13 mouse cellular contexts compared by ENCODE assay signal in genomic region chr11:67860743-67861398, GRCm38 (mm10).
DNase-seq lines count a peak whose midpoint lies in the region; ATAC-seq and TF ChIP-seq lines count a peak whose summit lies in the region.
"Had no signal": no experiment of that assay in that cellular context is flagged by ENCODE, and none has a peak within 500 bp of the region (broad histone marks: within the 10 kb centered on the region; RNA-seq: fewer than 3 reads in every experiment).

No protein-coding gene starts in this region.

- no peak overlapping the region for H3K27ac ChIP-seq in heart, embryonic 12.5 days (ENCODE audit: poor library complexity, severe bottlenecking)
- H3K27ac ChIP-seq in lung, embryonic 15.5 days = peak overlapping the region; percentile 72
- peak overlapping the region; percentile 59; the same call in 1 of the 2 replicates for H3K27ac ChIP-seq in embryonic facial prominence, embryonic 10.5 days (replicated peaks)

- TF ChIP-seq POLR2A in myocyte (IDR thresholded peaks at IDR 0.05; ENCODE audit: insufficient read length, low read depth) = no peak

- ATAC-seq in heart, embryonic 12.5 days (ENCODE audit: insufficient number of reproducible peaks, low FRiP score) = no peak
- ATAC-seq in lung, embryonic 15.5 days (ENCODE audit: borderline replicate concordance, extremely low read depth, low FRiP score, low TSS enrichment) = no peak
- ATAC-seq: liver, postnatal 0 days had no signal

- H3K9me3 ChIP-seq in heart, embryonic 12.5 days (replicated peaks) = no peaks in the 10 kb centered on the region
- H3K9me3 ChIP-seq in lung, embryonic 15.5 days = no peaks in the 10 kb centered on the region
- no peaks in the 10 kb centered on the region for H3K9me3 ChIP-seq in embryonic facial prominence, embryonic 10.5 days

- DNase-seq in heart, postnatal 10 days = no peak
- no peak for DNase-seq in lung, postnatal 10 days
- no peak for DNase-seq in embryonic facial prominence, embryonic 10.5 days (ENCODE audit: low spot score)
- no peak for DNase-seq in thymus, postnatal 0 days (ENCODE audit: low spot score)
- DNase-seq in frontal cortex, postnatal 14 days (ENCODE audit: low spot score in 2 of 2) = no peak
- DNase-seq: adrenal gland, adult 2 months; cerebellum, postnatal 25 days; kidney, adult 11 months; liver, postnatal 0 days had no signal

- intact Hi-C loops in heart, postnatal 10 days (cut with DNase I) = no loop called here

- no peak overlapping the region for H3K4me3 ChIP-seq in heart, embryonic 12.5 days
- H3K4me3 ChIP-seq in lung, embryonic 15.5 days = no peak overlapping the region
- H3K4me3 ChIP-seq in embryonic facial prominence, embryonic 10.5 days = no peak overlapping the region
- no peak overlapping the region for H3K4me3 ChIP-seq in myocyte

- 59% methylated on average over 7 of the region's 7 CpGs for WGBS in heart, embryonic 12.5 days
- 46% methylated on average over 7 of the region's 7 CpGs for WGBS in lung, embryonic 15.5 days
- WGBS in embryonic facial prominence, embryonic 10.5 days = 45% methylated on average over 7 of the region's 7 CpGs

- H3ac ChIP-seq in myocyte (ENCODE audit: control insufficient read depth, insufficient read length) = no peak overlapping the region

- peaks cover 9% of the 10 kb centered on the region for H3K4me1 ChIP-seq in heart, embryonic 12.5 days (replicated peaks)
- peaks cover 17% of the 10 kb centered on the region for H3K4me1 ChIP-seq in lung, embryonic 15.5 days
- peaks cover 17% of the 10 kb centered on the region for H3K4me1 ChIP-seq in embryonic facial prominence, embryonic 10.5 days

- peak overlapping the region; percentile 38; the same call in 1 of the 2 replicates for H3K4me2 ChIP-seq in heart, embryonic 12.5 days
- H3K4me2 ChIP-seq in lung, embryonic 15.5 days = peak overlapping the region; percentile 35
- H3K4me2 ChIP-seq in myocyte (ENCODE audit: low read depth) = peak overlapping the region; percentile 72
- H3K4me2 ChIP-seq: midbrain, embryonic 11.5 days had no signal

- H3K9ac ChIP-seq in heart, embryonic 12.5 days = no peak overlapping the region
- H3K9ac ChIP-seq in lung, embryonic 15.5 days = no peak overlapping the region
- H3K9ac ChIP-seq: liver, postnatal 0 days had no signal

- H3K79me2 ChIP-seq in myocyte (ENCODE audit: control insufficient read depth, insufficient read depth) = no peaks in the 10 kb centered on the region

- H3K27me3 ChIP-seq in heart, embryonic 12.5 days (replicated peaks) = no peaks in the 10 kb centered on the region
- no peaks in the 10 kb centered on the region for H3K27me3 ChIP-seq in lung, embryonic 15.5 days
- H3K27me3 ChIP-seq in embryonic facial prominence, embryonic 10.5 days (replicated peaks; ENCODE audit: low read depth, poor library complexity, severe bottlenecking) = no peaks in the 10 kb centered on the region
- no peaks in the 10 kb centered on the region for H3K27me3 ChIP-seq in myocyte (ENCODE audit: control insufficient read depth, insufficient read depth, insufficient read length)

- H3K36me3 ChIP-seq in heart, embryonic 12.5 days = no peaks in the 10 kb centered on the region
- H3K36me3 ChIP-seq in lung, embryonic 15.5 days = no peaks in the 10 kb centered on the region
- H3K36me3 ChIP-seq in embryonic facial prominence, embryonic 10.5 days (replicated peaks) = no peaks in the 10 kb centered on the region
- H3K36me3 ChIP-seq in myocyte (ENCODE audit: control insufficient read depth, insufficient read depth) = no peaks in the 10 kb centered on the region

TF ChIP-seq in myocyte, 11 proteins besides CTCF, POLR2A, EP300 and RAD21:
- no peak for TF ChIP-seq POLR2AphosphoS2 (IDR thresholded peaks at IDR 0.05; ENCODE audit: insufficient read length, low read depth)
- no peak for TF ChIP-seq MAX (IDR thresholded peaks at IDR 0.05; ENCODE audit: low read depth)
- no peak for TF ChIP-seq MYOG (IDR thresholded peaks at IDR 0.05; ENCODE audit: control insufficient read depth in 1 of 3, insufficient read depth in 1 of 3, insufficient read length in 2 of 3, low read depth in 2 of 3)
- no peak for TF ChIP-seq SRF (IDR thresholded peaks at IDR 0.05; ENCODE audit: control insufficient read depth, insufficient read length, low read depth)
- no peak for TF ChIP-seq TCF12 (IDR thresholded peaks at IDR 0.05; ENCODE audit: insufficient read depth, poor library complexity, severe bottlenecking)
- TF ChIP-seq USF1 (IDR thresholded peaks at IDR 0.05; ENCODE audit: low read depth) = no peak
- TF ChIP-seq REST (IDR thresholded peaks at IDR 0.05; ENCODE audit: insufficient read depth, insufficient read length) = no peak
- TF ChIP-seq MYOD1 (IDR thresholded peaks at IDR 0.05; ENCODE audit: control insufficient read depth in 1 of 3, insufficient read length in 2 of 3, low read depth in 2 of 3) = no peak
- no peak for TF ChIP-seq TCF3 (IDR thresholded peaks at IDR 0.05; ENCODE audit: insufficient read length, low read depth)
- no peak for TF ChIP-seq CEBPB (IDR thresholded peaks at IDR 0.05; ENCODE audit: insufficient read depth, poor library complexity, severe bottlenecking)
TF ChIP-seq in myocyte: peak in this region for 0.
